Mouse (Mus musculus): ENCODE results near the gene Cdc73.
"Not testable (repeated sequence)": the region's sequence is repeated elsewhere in the genome, so short reads cannot be mapped to it uniquely, and the experiment has no call there.

Gene Cdc73

GRCm38 (mm10) chr1:143675734-143676361 is 26.8 kb downstream of the Cdc73 start:
- no peak for DNase-seq (ENCODE audit: low read depth in 1 of 2, low spot score in 2 of 2)

- DNase-seq (ENCODE audit: low read depth in 1 of 2, low spot score in 2 of 2), result not testable (repeated sequence)
These were observed 37.9 kb downstream of the Cdc73 start for GRCm38 (mm10) chr1:143664786-143665185.

- DNase-seq (ENCODE audit: low read depth in 1 of 2, low spot score in 2 of 2), result no peak
These were observed 39.5 kb downstream of the Cdc73 start for GRCm38 (mm10) chr1:143663197-143663596.

- no peak for DNase-seq (ENCODE audit: low read depth in 1 of 2, low spot score in 2 of 2)
These were observed 49.0 kb downstream of the Cdc73 start for GRCm38 (mm10) chr1:143653646-143654045.

- DNase-seq (ENCODE audit: low read depth in 1 of 2, low spot score in 2 of 2), result no peak
These were observed 52.4 kb downstream of the Cdc73 start for GRCm38 (mm10) chr1:143650317-143650716.

GRCm38 (mm10) chr1:143646219-143646618 is 56.5 kb downstream of the Cdc73 start:
- no peak for DNase-seq (ENCODE audit: low read depth in 1 of 2, low spot score in 2 of 2)

GRCm38 (mm10) chr1:143645386-143645785 is 57.3 kb downstream of the Cdc73 start:
- DNase-seq (ENCODE audit: low read depth in 1 of 2, low spot score in 2 of 2), result no peak

GRCm38 (mm10) chr1:143644221-143644620 is 58.5 kb downstream of the Cdc73 start:
- no peak for DNase-seq (ENCODE audit: low read depth in 1 of 2, low spot score in 2 of 2)

GRCm38 (mm10) chr1:143640650-143641407 is 61.9 kb downstream of the Cdc73 start, which contains the start of gene B3galt2:
Gene B3galt2, plus strand, starts transcription at chr1:143640664.
- DNase-seq (ENCODE audit: low read depth in 1 of 2, low spot score in 2 of 2), result no peak

GRCm38 (mm10) chr1:143632854-143633587 is 69.7 kb downstream of the Cdc73 start:
- DNase-seq (ENCODE audit: low read depth in 1 of 2, low spot score in 2 of 2), result no peak

- DNase-seq (ENCODE audit: low read depth in 1 of 2, low spot score in 2 of 2), result no peak
These were observed 70.3 kb downstream of the Cdc73 start for GRCm38 (mm10) chr1:143632361-143632760.

- no peak for DNase-seq (ENCODE audit: low read depth in 1 of 2, low spot score in 2 of 2)
These were observed 71.4 kb downstream of the Cdc73 start for GRCm38 (mm10) chr1:143631337-143631736.

- no peak for DNase-seq (ENCODE audit: low read depth in 1 of 2, low spot score in 2 of 2)
These were observed 80.1 kb downstream of the Cdc73 start for GRCm38 (mm10) chr1:143622634-143623033.

- DNase-seq (ENCODE audit: low read depth in 1 of 2, low spot score in 2 of 2), result no peak
These were observed 80.8 kb downstream of the Cdc73 start for GRCm38 (mm10) chr1:143621930-143622329.

GRCm38 (mm10) chr1:143619760-143620159 is 82.9 kb downstream of the Cdc73 start:
- DNase-seq (ENCODE audit: low read depth in 1 of 2, low spot score in 2 of 2), result no peak

- no peak for DNase-seq (ENCODE audit: low read depth in 1 of 2, low spot score in 2 of 2)
These were observed 89.8 kb downstream of the Cdc73 start for GRCm38 (mm10) chr1:143612901-143613300.

- DNase-seq (ENCODE audit: low read depth in 1 of 2, low spot score in 2 of 2), result no peak
These were observed 93.8 kb downstream of the Cdc73 start for GRCm38 (mm10) chr1:143608911-143609310.

GRCm38 (mm10) chr1:143596864-143597263 is 105.8 kb downstream of the Cdc73 start:
- DNase-seq (ENCODE audit: low read depth in 1 of 2, low spot score in 2 of 2), result no peak

GRCm38 (mm10) chr1:143576824-143577543 is 125.7 kb downstream of the Cdc73 start:
- no peak for DNase-seq (ENCODE audit: low read depth in 1 of 2, low spot score in 2 of 2)

- DNase-seq (ENCODE audit: low read depth in 1 of 2, low spot score in 2 of 2), result no peak
These were observed 144.5 kb downstream of the Cdc73 start for GRCm38 (mm10) chr1:143558235-143558634.

GRCm38 (mm10) chr1:143555533-143555932 is 147.2 kb downstream of the Cdc73 start:
- no peak for DNase-seq (ENCODE audit: low read depth in 1 of 2, low spot score in 2 of 2)
